Mouse (Mus musculus): ENCODE data around the gene Hdgfl3.

DNA sequence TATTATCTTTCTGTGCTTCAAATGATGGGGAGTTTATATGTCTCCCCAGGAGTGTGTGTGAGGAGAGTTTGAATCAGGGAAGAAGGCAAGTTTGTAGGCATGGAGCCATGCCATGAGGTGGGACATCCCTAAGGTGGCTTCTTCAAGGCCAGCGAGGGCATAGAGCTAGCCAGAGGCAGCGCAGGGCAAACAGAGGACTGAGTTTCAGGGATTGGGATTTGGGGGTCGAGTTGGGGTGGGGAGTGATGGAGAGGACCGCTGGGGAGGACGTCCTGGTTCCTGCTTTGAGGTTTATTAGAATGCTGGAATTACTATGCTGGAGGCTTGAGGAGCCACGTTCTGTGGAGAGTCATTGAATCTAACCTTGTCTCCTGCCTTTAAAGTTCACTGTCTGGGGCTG, 68.3 kb downstream of the Hdgfl3 start:
- TF ChIP-seq CHD2 (IDR thresholded peaks at IDR 0.05; ENCODE audit: low read depth, low read length) (no peak), MAFK (IDR thresholded peaks at IDR 0.05; ENCODE audit: insufficient read depth, low read depth, low read length) (no peak), ZC3H11A (IDR thresholded peaks at IDR 0.05; ENCODE audit: borderline replicate concordance, low read depth, low read length) (no peak), ZNF384 (IDR thresholded peaks at IDR 0.05; ENCODE audit: low read depth, low read length) (no peak)
